Mouse (Mus musculus): ENCODE measurements around the gene Cmtm6. TPM values are rescaled to one million over a fixed set of nuclear protein-coding genes. Genes with fewer than 3 reads are reported as not detected.

Gene Cmtm6
- total RNA-seq, 2 experiments from 2014 or later = 5.8 to 7.4 TPM

GRCm38 (mm10) chr9:114770224-114770623 lies 39.3 kb downstream of the Cmtm6 start:
- DNase-seq (ENCODE audit: low spot score) = no peak

GRCm38 (mm10) chr9:114771565-114771964 lies 40.6 kb downstream of the Cmtm6 start:
- DNase-seq (ENCODE audit: low spot score) = no peak

DNA sequence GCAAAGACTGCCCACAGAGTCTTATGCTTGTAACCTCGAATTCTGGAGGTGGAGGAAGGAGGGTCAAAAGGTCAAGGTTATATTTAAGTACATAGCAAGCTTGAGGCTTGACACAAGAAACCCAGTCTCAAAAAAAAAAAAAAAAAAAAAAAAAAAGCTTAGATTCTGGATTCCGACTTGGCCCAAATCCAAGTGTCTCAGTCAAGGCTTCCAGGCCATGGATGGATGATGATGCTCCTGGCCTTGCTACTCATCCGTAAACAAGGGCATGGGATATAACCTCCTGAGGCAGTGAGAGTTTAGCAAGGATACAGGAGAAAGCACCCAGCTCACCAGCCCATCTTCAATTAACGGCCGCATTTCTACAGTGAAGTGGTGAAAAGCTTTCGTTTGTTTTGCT lies 43.7 kb downstream of the Cmtm6 start:
- no peak for DNase-seq (ENCODE audit: low spot score)

DNA sequence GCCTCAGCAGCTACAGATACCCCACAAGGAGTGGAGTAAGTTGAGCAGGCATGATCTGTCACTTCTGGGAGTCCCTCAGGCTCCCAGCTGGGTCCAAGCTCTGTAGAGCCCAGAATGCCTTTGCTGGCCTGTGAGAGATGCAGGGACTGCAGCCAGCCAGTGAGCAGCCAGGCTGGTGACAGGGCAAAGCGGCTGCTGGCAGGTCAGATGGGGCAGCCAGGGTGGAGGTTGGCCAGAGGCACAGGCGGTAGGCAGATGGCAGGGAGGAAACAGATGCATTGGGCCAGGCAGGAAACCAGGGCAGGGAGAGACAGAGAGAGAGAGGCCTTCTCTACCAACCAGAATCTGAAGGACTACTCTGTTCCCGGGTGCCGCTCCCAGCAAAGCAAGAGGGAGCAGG lies 44.4 kb downstream of the Cmtm6 start:
- DNase-seq (ENCODE audit: low spot score) = peak; percentile 38

GRCm38 (mm10) chr9:114776361-114776760 lies 45.4 kb downstream of the Cmtm6 start:
- no peak for DNase-seq (ENCODE audit: low spot score)

DNA sequence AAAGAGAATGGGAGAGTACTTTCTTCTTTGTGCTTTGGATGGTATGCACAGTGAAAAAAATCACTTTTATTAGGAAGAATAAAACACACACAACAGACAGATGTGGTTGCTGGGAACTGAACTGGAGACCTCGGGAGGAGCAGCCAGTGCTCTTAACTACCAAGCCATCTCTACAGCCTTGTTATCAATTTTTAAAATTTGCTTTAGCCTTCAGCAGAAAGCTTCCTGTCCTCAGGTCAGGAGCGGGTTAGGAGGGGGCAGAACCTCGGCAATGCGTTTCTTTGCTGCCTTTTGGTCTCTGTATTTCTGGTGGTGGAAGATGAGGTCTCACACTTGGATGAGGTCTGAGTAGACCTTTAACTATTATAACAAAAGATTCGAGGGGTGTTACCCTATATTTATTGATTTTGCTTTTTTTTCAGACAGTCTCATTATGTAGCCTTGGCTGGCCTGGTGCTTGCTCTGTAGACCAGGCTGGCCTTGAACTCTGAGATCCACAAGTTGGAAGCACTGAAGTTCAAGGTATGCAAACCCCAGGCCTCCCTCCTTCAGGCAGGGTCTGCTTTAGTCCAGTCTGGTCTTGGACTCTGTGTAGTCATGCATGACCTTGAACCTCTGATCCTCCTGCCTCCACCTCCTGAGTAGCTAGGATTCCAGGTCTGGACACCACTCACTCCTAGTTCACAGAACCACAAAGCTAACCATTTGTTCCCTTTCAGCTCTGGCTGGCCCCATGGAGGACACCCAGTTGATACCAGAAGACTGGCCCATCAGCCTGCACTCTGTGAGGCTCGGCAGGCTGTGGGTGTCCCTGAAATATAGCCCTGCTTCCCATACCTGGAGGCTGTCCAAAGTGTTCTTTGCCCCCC lies 46.5 kb downstream of the Cmtm6 start:
- DNase-seq (ENCODE audit: low spot score) = no peak

DNA sequence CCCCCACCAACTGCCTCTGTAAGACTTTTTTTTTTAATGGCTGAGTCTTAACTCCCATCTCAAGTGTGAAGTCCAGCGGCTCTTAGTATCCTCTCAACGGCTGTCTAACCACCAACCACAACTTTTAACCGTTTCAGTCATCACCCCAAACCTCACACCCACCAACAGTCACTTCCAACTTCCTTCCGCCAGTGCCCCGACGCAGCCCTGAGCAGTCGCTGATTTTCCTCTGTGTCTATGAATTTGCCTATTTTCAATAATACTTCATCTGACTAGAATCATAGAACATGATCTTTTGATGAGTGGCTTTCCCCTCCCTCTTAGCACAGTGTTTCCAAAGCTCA lies 47.1 kb downstream of the Cmtm6 start:
- DNase-seq (ENCODE audit: low spot score) = no peak

GRCm38 (mm10) chr9:114778877-114779276 lies 48.0 kb downstream of the Cmtm6 start:
- DNase-seq (ENCODE audit: low spot score) = no peak

DNA sequence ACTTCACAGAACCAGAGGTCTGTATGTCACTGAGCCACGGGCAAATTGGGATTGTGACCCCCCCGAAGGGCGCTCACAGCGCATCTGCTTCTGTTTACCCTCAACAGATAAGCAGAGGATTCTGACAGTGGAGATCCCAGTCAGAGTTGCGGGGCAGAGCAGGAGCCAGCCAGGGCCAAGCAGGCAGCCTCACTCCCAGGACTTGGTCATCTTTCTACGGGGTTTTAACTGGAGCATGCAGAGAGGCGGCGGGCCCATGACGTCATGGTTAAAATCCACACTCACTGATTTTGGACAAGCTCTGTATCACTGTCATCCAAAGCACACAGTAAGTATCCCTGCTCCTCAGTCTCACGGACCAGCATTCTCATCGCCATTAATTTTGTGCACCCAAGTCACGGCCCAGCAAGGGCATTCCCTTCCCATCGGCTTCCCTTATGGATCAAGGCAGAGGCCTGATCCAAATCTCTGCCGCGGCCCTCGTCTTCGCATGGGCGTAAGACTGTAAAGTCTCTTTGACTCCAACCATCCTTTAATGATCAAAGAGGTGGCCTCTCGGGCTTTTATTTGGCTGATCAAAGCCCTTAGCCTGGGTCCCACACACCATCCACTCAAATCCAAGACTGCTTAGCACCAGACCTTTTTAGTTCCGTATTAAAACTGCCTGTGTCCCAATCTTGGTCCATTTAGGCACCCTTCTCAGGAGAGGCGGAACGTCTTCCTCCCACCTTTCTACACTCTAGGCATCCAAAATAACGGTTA lies 49.2 kb downstream of the Cmtm6 start:
- DNase-seq (ENCODE audit: low spot score) = no peak

DNA sequence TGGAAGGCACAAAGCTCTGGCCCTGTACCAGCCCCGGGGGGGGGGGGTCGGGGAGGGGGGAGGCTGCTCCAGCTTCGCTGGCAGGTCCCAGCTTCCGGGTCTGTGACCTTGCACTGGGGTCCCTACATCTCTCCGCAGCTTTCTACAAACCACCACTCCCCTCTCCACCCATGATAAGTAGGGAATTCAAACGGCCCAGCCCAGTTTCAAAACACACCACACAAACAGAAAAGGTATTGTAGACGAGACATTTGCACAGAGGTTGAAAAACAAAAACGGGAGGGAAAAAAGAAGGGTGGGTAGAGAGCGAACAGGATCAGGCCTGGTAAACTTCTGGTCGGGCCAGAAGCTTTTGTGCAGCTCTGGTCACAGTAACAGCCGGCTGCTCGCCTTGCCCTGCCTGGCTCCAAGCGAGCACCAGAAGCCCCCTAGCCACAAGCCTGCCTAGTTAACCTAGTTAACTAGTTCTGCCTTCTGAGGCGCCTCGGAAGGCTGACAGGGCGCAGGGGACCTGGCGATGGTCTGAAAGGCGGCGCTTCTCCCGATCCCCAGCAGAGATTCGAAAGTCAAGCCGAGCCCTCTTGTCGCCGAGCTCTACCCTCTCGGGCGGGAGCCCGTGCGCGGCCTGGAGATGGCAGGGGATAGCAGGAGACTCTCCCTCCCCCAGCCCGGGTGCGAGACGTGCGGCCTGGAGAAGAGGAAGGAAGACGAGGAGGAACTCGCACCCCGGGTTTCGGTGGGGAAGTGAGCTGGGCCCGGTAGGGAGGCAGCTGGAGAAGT lies 50.0 kb downstream of the Cmtm6 start:
- peak; percentile 35 for DNase-seq (ENCODE audit: low spot score)

DNA sequence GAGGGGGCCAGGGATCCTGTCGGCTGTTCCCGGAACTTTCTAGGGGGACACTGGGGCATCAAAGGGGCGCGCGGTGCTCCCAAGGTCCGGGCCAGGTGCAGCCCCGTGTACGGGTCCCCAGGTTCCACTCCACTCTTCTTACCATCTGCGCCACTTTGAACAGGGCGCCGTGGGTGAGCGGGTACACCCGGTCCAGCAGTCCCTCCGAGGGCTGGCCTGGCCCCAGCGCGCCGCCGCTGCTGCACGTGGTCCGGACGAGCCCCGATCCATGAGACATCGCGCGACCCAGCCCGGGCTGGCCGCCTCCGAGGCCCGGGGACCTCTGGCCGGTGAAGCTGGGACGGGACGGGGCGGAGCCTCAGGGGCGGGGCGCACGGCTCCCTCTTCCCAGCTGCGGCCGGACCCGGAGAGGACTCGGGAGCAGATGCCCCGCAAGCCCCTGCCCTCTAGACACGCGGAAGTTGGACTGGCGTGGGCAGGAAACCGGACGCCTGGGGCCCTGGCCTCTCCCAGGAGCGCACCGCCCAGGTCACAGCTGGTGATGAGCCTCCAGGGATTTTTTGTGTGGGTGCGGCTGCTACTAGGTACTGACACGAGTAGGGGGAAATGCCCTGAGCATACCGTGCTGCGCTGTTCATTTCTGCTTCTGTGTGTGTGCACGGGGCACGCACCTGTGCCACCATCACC lies 50.8 kb downstream of the Cmtm6 start, which contains the start of gene Cmtm7:
Gene Cmtm7, minus strand, starts transcription at position 331 of the 687 bp plus-strand sequence.
- peak; percentile 66 for DNase-seq (ENCODE audit: low spot score)

GRCm38 (mm10) chr9:114785432-114786125 lies 54.7 kb downstream of the Cmtm6 start:
- no peak for DNase-seq (ENCODE audit: low spot score)

- DNase-seq (ENCODE audit: low spot score) = no peak
These were observed 56.2 kb downstream of the Cmtm6 start for GRCm38 (mm10) chr9:114787134-114787533.

DNA sequence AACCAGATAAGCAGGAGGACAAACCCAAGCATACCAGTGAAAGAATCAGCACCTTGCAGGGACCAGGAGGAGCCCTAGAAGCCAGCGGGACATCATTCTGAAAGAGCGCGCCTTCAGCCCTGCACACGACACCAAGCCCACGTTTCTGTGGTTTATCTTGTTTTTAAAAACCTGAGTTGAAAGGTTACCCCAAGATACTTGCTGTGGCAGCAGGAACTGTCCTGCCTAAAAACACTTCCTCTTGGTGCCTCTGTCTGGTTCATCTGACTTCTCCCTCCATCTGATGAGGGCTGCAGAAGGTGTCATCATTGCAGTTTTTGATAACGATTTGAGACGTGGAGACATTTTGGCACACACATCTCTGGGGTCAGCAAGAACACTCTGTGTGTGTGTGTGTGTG lies 56.8 kb downstream of the Cmtm6 start:
- DNase-seq (ENCODE audit: low spot score) = no peak

- DNase-seq (ENCODE audit: low spot score) = no peak
These were observed 57.8 kb downstream of the Cmtm6 start for GRCm38 (mm10) chr9:114788697-114789096.

DNA sequence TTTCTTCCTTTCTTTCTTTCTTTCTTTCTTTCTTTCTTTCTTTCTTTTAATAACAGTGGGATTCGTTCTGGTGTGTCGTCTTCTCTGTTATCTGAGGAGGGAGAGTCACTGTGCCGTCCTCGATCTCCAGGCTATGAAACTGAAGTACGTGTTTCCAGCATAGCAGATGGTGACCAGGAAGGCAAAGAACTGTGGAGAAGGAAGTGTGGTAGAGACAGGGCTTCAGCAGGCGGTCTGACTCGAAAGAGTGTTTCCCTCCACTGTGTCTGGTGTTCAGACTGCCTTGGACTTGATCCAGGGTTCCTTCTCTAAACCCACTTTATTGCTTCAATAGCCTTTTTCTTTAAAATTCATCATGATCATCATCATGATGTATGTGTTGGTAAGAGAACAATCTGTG lies 58.6 kb downstream of the Cmtm6 start:
- DNase-seq (ENCODE audit: low spot score) = no peak

DNA sequence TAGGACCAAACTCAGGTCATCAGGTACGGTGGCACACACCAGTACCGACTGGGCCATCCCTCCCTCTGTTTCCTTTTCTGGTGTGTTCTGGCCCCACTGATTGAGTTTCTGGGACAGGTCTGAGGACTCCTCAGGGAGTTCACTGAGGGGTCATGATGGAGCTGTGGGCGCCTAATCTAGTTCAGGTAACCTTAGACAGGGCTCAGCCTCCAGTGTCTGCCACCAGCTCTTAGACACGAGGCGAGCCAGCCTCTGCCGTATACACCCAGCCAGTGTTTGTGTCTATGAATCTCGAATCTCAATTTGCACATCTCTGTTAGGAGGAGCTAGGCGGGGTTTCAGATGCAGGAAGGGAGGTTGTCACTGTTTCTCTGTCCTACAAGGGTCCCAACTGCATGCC lies 59.1 kb downstream of the Cmtm6 start:
- no peak for DNase-seq (ENCODE audit: low spot score)

DNA sequence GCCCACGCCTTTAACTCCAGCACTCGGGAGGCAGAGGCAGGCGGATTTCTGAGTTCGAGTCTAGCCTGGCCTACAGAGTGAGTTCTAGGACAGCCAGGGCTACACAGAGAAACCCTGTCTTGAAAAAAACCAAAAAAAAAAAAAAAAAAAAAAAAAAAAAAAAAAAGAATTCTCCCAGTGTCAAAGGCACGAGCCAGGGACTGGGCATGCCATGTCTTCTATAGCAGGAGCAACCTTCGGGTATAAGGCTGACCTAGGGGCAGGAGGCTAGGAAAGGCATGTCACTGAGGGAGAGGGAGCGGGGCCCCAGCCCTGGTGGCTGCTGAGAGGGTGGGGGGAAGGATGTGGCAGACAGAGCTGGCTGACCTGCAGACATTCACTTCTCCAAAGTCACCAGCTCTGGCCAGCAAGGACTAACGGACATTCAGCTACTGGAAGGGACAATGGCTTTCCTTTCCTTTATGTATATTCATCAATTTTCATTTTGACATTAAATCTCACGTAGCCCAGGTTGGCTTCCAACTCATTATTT lies 62.9 kb downstream of the Cmtm6 start:
- no peak for DNase-seq (ENCODE audit: low spot score)

DNA sequence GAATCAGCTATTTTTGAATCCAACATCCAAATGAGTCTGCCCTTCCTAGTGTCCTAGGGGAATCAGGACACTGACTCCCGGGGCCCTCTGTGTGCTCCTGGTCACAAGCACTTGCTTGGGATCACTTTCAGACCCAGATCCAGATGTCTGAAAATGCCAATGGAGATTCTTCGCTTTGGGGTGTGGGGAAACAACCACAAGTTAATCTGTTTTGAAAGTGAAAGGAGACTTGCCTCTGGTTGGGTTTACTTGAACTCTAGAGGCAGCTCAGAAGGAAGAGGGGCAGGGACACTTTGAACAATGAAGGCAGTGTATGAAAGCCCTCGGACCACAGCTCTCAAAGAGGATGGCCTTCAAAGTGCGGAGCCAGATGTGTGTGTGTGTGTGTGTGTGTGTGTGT lies 63.6 kb downstream of the Cmtm6 start:
- DNase-seq (ENCODE audit: low spot score) = no peak

DNA sequence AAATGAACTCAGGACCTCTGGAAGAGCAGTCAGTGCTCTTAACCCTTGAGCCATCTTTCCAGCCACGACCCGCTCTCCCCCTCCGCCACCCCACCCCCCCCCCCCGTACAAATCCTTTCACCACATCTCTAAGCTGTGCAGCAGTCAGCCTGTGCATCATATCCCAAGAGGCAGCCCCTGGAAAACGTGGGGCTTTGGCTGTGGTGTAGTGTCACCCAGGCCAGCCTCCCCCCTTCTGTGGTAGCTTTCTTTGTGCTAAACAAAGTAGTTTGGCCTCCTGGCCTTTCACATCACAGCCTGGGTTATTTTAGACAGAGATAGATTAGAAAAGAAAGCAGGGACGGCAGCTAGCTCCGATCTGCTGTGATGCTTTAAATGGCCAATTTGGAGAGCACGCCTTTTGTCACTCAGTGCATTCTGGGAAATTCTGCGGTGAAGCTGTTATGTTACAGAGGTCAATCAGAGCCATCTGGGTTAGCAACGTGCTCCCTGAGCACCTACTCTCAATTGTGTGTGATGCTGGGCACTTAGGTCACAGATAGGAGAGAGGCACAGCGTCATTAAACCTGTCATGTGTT lies 65.6 kb downstream of the Cmtm6 start:
- no peak for DNase-seq (ENCODE audit: low spot score)
